In the genomic region with DNA sequence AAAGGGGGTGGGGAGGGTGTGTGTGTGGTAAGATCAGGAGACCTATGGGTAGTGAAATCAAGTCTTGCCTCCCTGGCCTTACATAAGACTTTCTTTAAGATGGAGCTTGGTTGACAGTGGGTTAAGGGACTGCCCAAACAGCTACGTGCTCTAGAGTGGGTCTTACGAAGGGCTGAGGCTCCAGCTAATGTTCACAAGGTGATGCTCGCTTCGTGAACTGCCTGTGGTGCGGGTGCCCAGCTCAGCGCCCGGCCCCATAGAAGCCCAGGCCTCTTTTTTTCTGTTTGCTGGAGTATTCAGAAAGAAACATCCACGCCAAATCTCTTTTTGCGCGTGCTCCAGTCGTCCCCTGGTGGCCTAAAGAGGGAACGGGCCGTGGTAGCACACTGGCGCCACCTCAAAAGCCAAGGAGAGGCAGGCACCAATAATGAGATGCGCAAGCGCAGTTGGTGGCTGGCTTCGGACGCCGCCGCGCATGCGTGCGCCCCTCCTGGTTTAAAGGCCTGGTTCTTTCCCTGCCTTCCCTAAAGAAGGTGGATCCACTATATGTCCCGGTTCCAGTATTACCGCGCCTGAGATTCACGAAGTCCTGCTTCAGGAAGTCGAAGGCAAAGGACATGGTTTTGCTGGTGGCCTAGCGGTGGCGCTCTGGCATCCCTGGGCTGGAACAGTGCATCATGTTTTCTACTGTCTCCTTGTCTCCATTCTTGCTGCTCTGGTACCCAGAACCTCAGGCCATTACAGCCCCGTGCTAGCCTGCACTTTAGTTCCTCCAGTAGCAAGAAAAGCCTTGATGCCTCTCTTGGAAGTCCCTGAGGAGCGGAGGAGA, we compare ENCODE assay signal across 7 mouse cellular contexts. TPM values are rescaled to one million over a fixed set of nuclear protein-coding genes. Genes with fewer than 3 reads are reported as not detected.
A peak's percentile ranks its signal among the peaks of the same experiment; 100 is the strongest.
DNase-seq lines count a peak whose midpoint lies in the region; ATAC-seq and TF ChIP-seq lines count a peak whose summit lies in the region.

No protein-coding gene starts in this region.

- TF ChIP-seq POLR2A in bone marrow, adult 2 months (IDR thresholded peaks at IDR 0.05; ENCODE audit: borderline replicate concordance, control insufficient read depth, low read depth, low read length): peak; percentile 40; the same call in 1 of the 2 replicates

- H3K4me1 ChIP-seq in bone marrow, adult 2 months (ENCODE audit: control insufficient read depth, insufficient read depth, low read length): peaks cover 6% of the 10 kb centered on the region
- peaks cover 10% of the 10 kb centered on the region for H3K4me1 ChIP-seq in embryonic facial prominence, embryonic 15.5 days
- peaks cover 14% of the 10 kb centered on the region for H3K4me1 ChIP-seq in limb, embryonic 12.5 days (replicated peaks)
- H3K4me1 ChIP-seq in midbrain, embryonic 14.5 days (ENCODE audit: control insufficient read depth, insufficient read depth, low read length): peaks cover 11% of the 10 kb centered on the region

- H3K9ac ChIP-seq in embryonic facial prominence, embryonic 15.5 days: peak overlapping the region; percentile 28; the same call in 1 of the 2 replicates
- peak overlapping the region; percentile 53; the same call in 1 of the 2 replicates for H3K9ac ChIP-seq in limb, embryonic 12.5 days (replicated peaks)
- H3K9ac ChIP-seq in midbrain, embryonic 14.5 days (replicated peaks; ENCODE audit: low read length): peak overlapping the region; percentile 52; the same call in 1 of the 2 replicates

- DNase-seq in heart, adult 8-10 months (ENCODE audit: low spot score): peak; percentile 83
- peak; percentile 91 to 93 for DNase-seq in kidney, adult 8-10 months
- peak; percentile 98 for DNase-seq in midbrain, embryonic 14.5 days
- peak; percentile 64 to 70 for DNase-seq in spleen, adult 18-20 months

- peak; percentile 87; the same call in 1 of the 2 replicates for ATAC-seq in embryonic facial prominence, embryonic 15.5 days (ENCODE audit: insufficient number of reproducible peaks, low FRiP score, low TSS enrichment, low read depth)
- peak; percentile 73 for ATAC-seq in limb, embryonic 12.5 days (ENCODE audit: insufficient number of reproducible peaks, insufficient read depth, low FRiP score, low TSS enrichment, low read depth)
- peak; percentile 90 for ATAC-seq in midbrain, embryonic 14.5 days (ENCODE audit: low FRiP score, low TSS enrichment)

- H3K36me3 ChIP-seq in embryonic facial prominence, embryonic 15.5 days: peaks cover 38% of the 10 kb centered on the region
- H3K36me3 ChIP-seq in limb, embryonic 12.5 days: peaks cover 38% of the 10 kb centered on the region
- peaks cover 38% of the 10 kb centered on the region for H3K36me3 ChIP-seq in midbrain, embryonic 14.5 days (ENCODE audit: control insufficient read depth, insufficient read depth, low read length)

- H3K9me3 ChIP-seq in embryonic facial prominence, embryonic 15.5 days (replicated peaks): no peaks in the 10 kb centered on the region
- H3K9me3 ChIP-seq in limb, embryonic 12.5 days: no peaks in the 10 kb centered on the region
- H3K9me3 ChIP-seq in midbrain, embryonic 14.5 days (ENCODE audit: control insufficient read depth, low read length): no peaks in the 10 kb centered on the region

- 11% methylated on average over 32 of the region's 32 CpGs for WGBS in bone marrow, adult 2 months
- WGBS in embryonic facial prominence, embryonic 15.5 days: 9% methylated on average over 32 of the region's 32 CpGs
- WGBS in limb, embryonic 12.5 days: 11% methylated on average over 32 of the region's 32 CpGs
- 10% methylated on average over 32 of the region's 32 CpGs for WGBS in midbrain, embryonic 14.5 days

- peak; percentile 93 for TF ChIP-seq CTCF in bone marrow, adult 2 months (IDR thresholded peaks at IDR 0.05; ENCODE audit: control insufficient read depth, insufficient read depth, low read length)

- no peaks in the 10 kb centered on the region for H3K27me3 ChIP-seq in embryonic facial prominence, embryonic 15.5 days
- H3K27me3 ChIP-seq in limb, embryonic 12.5 days: no peaks in the 10 kb centered on the region
- no peaks in the 10 kb centered on the region for H3K27me3 ChIP-seq in midbrain, embryonic 14.5 days (ENCODE audit: control insufficient read depth, insufficient read depth, low read length)

- peak overlapping the region; percentile 47 for H3K4me2 ChIP-seq in embryonic facial prominence, embryonic 15.5 days (replicated peaks)
- H3K4me2 ChIP-seq in limb, embryonic 12.5 days: peak overlapping the region; percentile 51
- H3K4me2 ChIP-seq in midbrain, embryonic 14.5 days (ENCODE audit: low read length): peak overlapping the region; percentile 51

- H3K4me3 ChIP-seq in bone marrow, adult 2 months (replicated peaks; ENCODE audit: control insufficient read depth, low read depth, low read length): peak overlapping the region; percentile 31
- H3K4me3 ChIP-seq in embryonic facial prominence, embryonic 15.5 days (replicated peaks): peak overlapping the region; percentile 23
- peak overlapping the region; percentile 22; the same call in 1 of the 2 replicates for H3K4me3 ChIP-seq in limb, embryonic 12.5 days (replicated peaks)
- peak overlapping the region; percentile 17; the same call in 1 of the 2 replicates for H3K4me3 ChIP-seq in midbrain, embryonic 14.5 days (replicated peaks; ENCODE audit: low read depth, low read length)

- 0 out of 2 replicates have a peak overlapping the region, but pooled peaks have one; percentile 1 for H3K27ac ChIP-seq in bone marrow, adult 2 months (ENCODE audit: control insufficient read depth, insufficient read depth, low read depth, low read length, poor library complexity)
- peak overlapping the region; percentile 74 for H3K27ac ChIP-seq in embryonic facial prominence, embryonic 15.5 days (replicated peaks)
- peak overlapping the region; percentile 77 for H3K27ac ChIP-seq in limb, embryonic 12.5 days
- peak overlapping the region; percentile 78 for H3K27ac ChIP-seq in midbrain, embryonic 14.5 days (replicated peaks; ENCODE audit: low read depth, low read length)

RNA-seq across cellular contexts. Expression of gene Rpn1, which starts 21.7 kb away (rescaled TPM):
- 32.1 and 38.7 TPM in 2 replicates for polyA plus RNA-seq in bone marrow, adult 2 months (2011; ENCODE audit: insufficient read depth, insufficient read length, low replicate concordance, missing spikeins)
- polyA plus RNA-seq in embryonic facial prominence, embryonic 15.5 days (2015; fragmentation: Nextera tagmentation; extraction: Ambion mirVana): 376 and 384 TPM in 2 replicates
- total RNA-seq in heart, adult 8-10 months (2022): 100 to 1,000 TPM in 3 of 4 experiments, 10 to 100 TPM in 1; 92.5 to 117 (median 111) TPM
- polyA plus RNA-seq in limb, embryonic 12.5 days (2016; fragmentation: Nextera tagmentation; extraction: Ambion mirVana): 333 and 337 TPM in 2 replicates
- polyA plus RNA-seq in midbrain, embryonic 14.5 days (2014; fragmentation: Nextera tagmentation; extraction: Ambion mirVana): 251 and 290 TPM in 2 replicates

Comparison
In these comparisons a context has a peak if more than half of its experiments do, and no peak if none do; other contexts are left out.
1. Peak in every context shown above with its lines: DNase-seq, ATAC-seq, H3K4me3 ChIP-seq and H3K27ac ChIP-seq.
2. H3K27ac ChIP-seq: peak in every context shown above with its lines; median percentile 78 in midbrain, embryonic 14.5 days; 77 in limb, embryonic 12.5 days; 74 in embryonic facial prominence, embryonic 15.5 days; 1 in bone marrow, adult 2 months.